Mouse (Mus musculus) common myeloid progenitor, adult 5-6 weeks (primary cell): Measurements from ENCODE around the gene Iqcf5. TPM values are rescaled to one million over a fixed set of nuclear protein-coding genes. Genes with fewer than 3 reads are reported as not detected.

Experiments used
- total RNA-seq: library from RNA; stranded (forward); fragments of 200-1000, 187-1606 nt; gene quantifications from 2 replicates; pipeline ENCODE4 v1.2.3, GENCODE M21; 2017

Gene Iqcf5
- total RNA-seq, 1 experiment from 2014 or later: not detected

Other genes with a start within 250 kb of the Iqcf5 start
- gene Poc1a, start 233.5 kb upstream of the Iqcf5 start, total RNA-seq: 22.9 and 26.5 TPM in 2 replicates
- gene Dusp7, start 145.9 kb upstream of the Iqcf5 start, total RNA-seq: 10.1 and 23.6 TPM in 2 replicates
- gene Rpl29, start 85.1 kb upstream of the Iqcf5 start, total RNA-seq: 1,609 and 1,977 TPM in 2 replicates
- 23.8 and 30.1 TPM in 2 replicates for gene Acy1, start 76.3 kb upstream of the Iqcf5 start, total RNA-seq
- gene Abhd14b, start 67.1 kb upstream of the Iqcf5 start, total RNA-seq: 10.0 and 13.4 TPM in 2 replicates
- 22.0 and 28.9 TPM in 2 replicates for gene Abhd14a, start 66.9 kb upstream of the Iqcf5 start, total RNA-seq
- 2.3 and 3.3 TPM in 2 replicates for gene Pcbp4, start 61.3 kb upstream of the Iqcf5 start, total RNA-seq
- gene Gpr62, start 48.6 kb upstream of the Iqcf5 start, total RNA-seq: not detected in 2 replicates
- 43.9 and 64.9 TPM in 2 replicates for gene Rrp9, start 38.6 kb upstream of the Iqcf5 start, total RNA-seq
- gene Parp3, start 37.6 kb upstream of the Iqcf5 start, total RNA-seq: 11.0 and 15.3 TPM in 2 replicates
- gene Iqcf1, start 14.6 kb upstream of the Iqcf5 start, total RNA-seq: not detected in 2 replicates
- not detected in 2 replicates for gene Iqcf3, start 47.1 kb downstream of the Iqcf5 start, total RNA-seq
- gene Iqcf4, start 56.4 kb downstream of the Iqcf5 start, total RNA-seq: not detected in 2 replicates
- not detected in 2 replicates for gene Iqcf6, start 112.0 kb downstream of the Iqcf5 start, total RNA-seq
- not detected in 2 replicates for gene Grm2, start 141.5 kb downstream of the Iqcf5 start, total RNA-seq
- 20.0 and 29.3 TPM in 2 replicates for gene Tex264, start 171.4 kb downstream of the Iqcf5 start, total RNA-seq